Mouse (Mus musculus): ENCODE results near the gene Lurap1l. TPM values are rescaled to one million over a fixed set of nuclear protein-coding genes. Genes with fewer than 3 reads are reported as not detected.

The Lurap1l gene
- 12.7 and 14.5 TPM in 2 replicates for total RNA-seq (2014; rRNA removed)
- polyA plus RNA-seq (2015; fragmentation: Nextera tagmentation; extraction: Ambion mirVana) = 8.1 and 8.9 TPM in 2 replicates

DNA sequence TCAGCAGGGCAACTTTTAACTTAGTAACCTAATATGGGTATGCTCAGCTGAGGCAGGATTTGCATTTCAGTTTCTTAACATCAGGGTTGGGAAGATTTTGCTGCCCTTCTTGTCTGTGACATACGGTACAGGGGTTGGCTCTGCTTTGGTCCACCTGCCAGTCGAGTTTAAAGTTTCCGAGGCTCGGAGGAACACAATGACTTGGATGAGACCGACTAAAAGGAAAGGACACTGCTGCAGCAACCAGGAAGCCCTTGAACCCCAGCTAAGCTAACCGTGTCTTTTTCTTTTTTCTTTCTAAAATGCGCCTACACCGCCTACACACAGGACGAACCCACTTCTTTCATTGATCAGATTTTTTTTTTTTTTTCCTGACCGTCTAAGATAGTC is at the start of gene Lurap1l:
TSS of gene Lurap1l (plus strand) at position 166 of the 390 bp plus-strand sequence.
- WGBS = under 1% methylated on average over 10 of the region's 10 CpGs
- Histone ChIP-seq H3K27ac (ENCODE audit: low read depth, low read length) (peak within 1 kb of the TSS; percentile 86), H3K9me3 (ENCODE audit: low read length) (no peaks in the 10 kb centered on the region), H3K27me3 (ENCODE audit: insufficient read depth, low read length) (no peaks in the 10 kb centered on the region), H3K36me3 (ENCODE audit: insufficient read depth, low read length) (no peaks in the 10 kb centered on the region), H3K4me3 (ENCODE audit: low read depth, low read length) (peak within 1 kb of the TSS; percentile 64), H3K4me2 (ENCODE audit: low read depth, low read length, poor library complexity, severe bottlenecking) (peak within 1 kb of the TSS; percentile 62), H3K9ac (replicated peaks; ENCODE audit: low read length, poor library complexity, severe bottlenecking) (peak within 1 kb of the TSS; percentile 77), H3K4me1 (ENCODE audit: insufficient read depth, low read length) (no peaks in the 10 kb centered on the region)
- ATAC-seq (ENCODE audit: low FRiP score) = peak; percentile 17
- TF ChIP-seq CTCF (IDR thresholded peaks at IDR 0.05) = no peak
- peak; percentile 78 for DNase-seq (ENCODE audit: low spot score)

DNA sequence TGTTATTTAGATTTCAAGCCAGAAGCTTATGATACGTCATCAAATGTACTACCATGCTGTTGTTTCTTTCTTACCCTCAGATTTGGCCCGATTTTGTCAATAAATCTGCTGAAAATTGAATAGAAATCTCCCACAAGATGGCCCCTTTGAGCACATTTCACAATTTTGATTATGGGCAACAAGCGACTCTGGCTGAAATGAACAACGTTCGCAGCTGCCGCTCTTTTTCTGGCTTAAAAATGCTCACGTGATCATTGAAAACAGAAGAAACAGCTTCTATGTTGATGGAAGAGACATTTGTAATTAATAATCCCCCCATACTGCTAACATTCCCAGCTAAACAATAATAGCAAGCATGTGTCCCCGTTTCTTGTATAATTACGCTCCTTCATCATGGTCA is 47.5 kb upstream of the Lurap1l start:
- TF ChIP-seq CTCF (IDR thresholded peaks at IDR 0.05) = peak; percentile 32
- Histone ChIP-seq H3K9ac (replicated peaks; ENCODE audit: low read length, poor library complexity, severe bottlenecking) (no peak overlapping the region), H3K4me1 (ENCODE audit: insufficient read depth, low read length) (no peaks in the 10 kb centered on the region), H3K9me3 (ENCODE audit: low read length) (no peaks in the 10 kb centered on the region), H3K27me3 (ENCODE audit: insufficient read depth, low read length) (no peaks in the 10 kb centered on the region), H3K27ac (ENCODE audit: low read depth, low read length) (no peak overlapping the region), H3K4me2 (ENCODE audit: low read depth, low read length, poor library complexity, severe bottlenecking) (no peak overlapping the region), H3K4me3 (ENCODE audit: low read depth, low read length) (no peak overlapping the region), H3K36me3 (ENCODE audit: insufficient read depth, low read length) (no peaks in the 10 kb centered on the region)
- ATAC-seq (ENCODE audit: low FRiP score) (no peak), DNase-seq (ENCODE audit: low spot score) (peak; percentile 38)
- 75% methylated on average over 9 of the region's 9 CpGs for WGBS

DNA sequence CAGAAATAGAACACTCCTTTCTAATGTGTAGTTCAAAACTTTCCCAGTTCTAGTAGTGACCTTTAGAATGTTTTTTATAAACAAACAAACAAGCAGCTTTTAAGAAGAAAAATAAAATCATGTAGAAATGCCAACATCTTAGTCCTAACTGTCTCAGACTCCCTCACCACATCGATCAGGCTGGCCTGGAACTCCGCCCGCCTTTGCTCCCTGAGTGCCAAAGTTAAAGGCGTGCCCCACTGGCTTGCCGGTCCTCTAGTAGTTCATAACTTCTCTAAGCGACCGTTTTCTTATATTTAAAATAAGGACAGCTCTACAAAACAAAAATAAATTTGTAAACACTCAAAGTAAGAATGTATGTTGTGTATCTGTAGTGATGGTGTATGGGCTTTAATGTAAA is 46.5 kb upstream of the Lurap1l start:
- ATAC-seq (ENCODE audit: low FRiP score) = no peak
- H3K4me2 ChIP-seq (ENCODE audit: low read depth, low read length, poor library complexity, severe bottlenecking) = no peak overlapping the region
- WGBS = 66% methylated on average over 7 of the region's 7 CpGs

DNA sequence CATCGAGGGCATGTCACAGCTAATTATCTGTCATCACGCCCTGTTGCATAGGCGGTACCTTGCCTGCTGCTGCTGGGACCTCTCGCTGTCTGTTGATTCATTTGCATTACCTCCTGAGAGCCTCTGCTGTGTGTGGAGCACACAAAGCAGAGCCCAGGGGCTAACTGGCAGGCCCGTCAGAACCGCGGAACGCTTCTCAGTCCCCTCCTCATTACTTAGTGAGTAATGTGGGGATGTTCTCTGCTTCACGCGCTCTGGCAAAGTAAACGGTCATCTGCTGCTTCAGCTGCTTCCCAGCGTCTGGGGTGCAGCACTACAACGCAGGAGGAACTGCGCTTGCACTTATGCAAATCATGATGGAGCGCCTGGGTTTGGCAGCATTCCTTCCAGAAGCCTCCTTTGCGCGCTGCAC is 45.9 kb upstream of the Lurap1l start:
- no peaks in the 10 kb centered on the region for H3K27me3 ChIP-seq (ENCODE audit: insufficient read depth, low read length)
- no peaks in the 10 kb centered on the region for H3K4me1 ChIP-seq (ENCODE audit: insufficient read depth, low read length)
- peak; percentile 90 for DNase-seq (ENCODE audit: low spot score)
- ATAC-seq (ENCODE audit: low FRiP score) = peak; percentile 71
- peak overlapping the region; percentile 69 for H3K4me2 ChIP-seq (ENCODE audit: low read depth, low read length, poor library complexity, severe bottlenecking)
- H3K9me3 ChIP-seq (ENCODE audit: low read length) = no peaks in the 10 kb centered on the region
- H3K36me3 ChIP-seq (ENCODE audit: insufficient read depth, low read length) = no peaks in the 10 kb centered on the region
- TF ChIP-seq CTCF (IDR thresholded peaks at IDR 0.05) = peak; percentile 14; the same call in 1 of the 2 replicates
- no peak overlapping the region for H3K27ac ChIP-seq (ENCODE audit: low read depth, low read length)
- peak overlapping the region; percentile 37 for H3K4me3 ChIP-seq (ENCODE audit: low read depth, low read length)
- under 1% methylated on average over 17 of the region's 17 CpGs for WGBS
- peak overlapping the region; percentile 20 for H3K9ac ChIP-seq (replicated peaks; ENCODE audit: low read length, poor library complexity, severe bottlenecking)

More for the DNA sequence above, 46.5 kb upstream of the Lurap1l start:
- H3K9me3 ChIP-seq (ENCODE audit: low read length) = no peaks in the 10 kb centered on the region
- DNase-seq (ENCODE audit: low spot score) = no peak
- H3K9ac ChIP-seq (replicated peaks; ENCODE audit: low read length, poor library complexity, severe bottlenecking) = no peak overlapping the region
- no peak overlapping the region for H3K27ac ChIP-seq (ENCODE audit: low read depth, low read length)
- H3K4me3 ChIP-seq (ENCODE audit: low read depth, low read length) = no peak overlapping the region
- H3K4me1 ChIP-seq (ENCODE audit: insufficient read depth, low read length) = no peaks in the 10 kb centered on the region
- no peaks in the 10 kb centered on the region for H3K27me3 ChIP-seq (ENCODE audit: insufficient read depth, low read length)
- TF ChIP-seq CTCF (IDR thresholded peaks at IDR 0.05) = no peak
- H3K36me3 ChIP-seq (ENCODE audit: insufficient read depth, low read length) = no peaks in the 10 kb centered on the region

DNA sequence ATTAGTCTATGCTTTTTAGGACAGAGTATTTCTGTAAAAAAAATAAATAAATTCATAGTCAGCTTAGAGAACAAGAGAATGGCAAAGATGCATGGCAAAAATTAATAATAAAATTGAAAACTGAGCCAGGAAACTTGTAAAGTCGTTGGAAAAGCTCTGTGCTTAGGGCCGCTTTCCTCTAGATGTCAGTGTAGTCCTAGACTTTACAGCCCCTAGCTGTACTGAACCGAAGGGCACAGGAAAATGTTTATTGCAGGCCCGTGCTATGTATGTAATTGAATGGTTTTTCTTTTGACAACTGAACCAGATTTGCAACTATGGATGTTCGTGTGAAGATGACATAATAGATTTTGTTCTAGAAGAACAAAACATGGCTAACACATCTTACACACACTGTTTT is 44.4 kb upstream of the Lurap1l start:
- ATAC-seq (ENCODE audit: low FRiP score) = peak; percentile 82; the same call in 1 of the 2 replicates
- 14% methylated on average over 5 of the region's 5 CpGs for WGBS
- no peak overlapping the region for H3K9ac ChIP-seq (replicated peaks; ENCODE audit: low read length, poor library complexity, severe bottlenecking)
- H3K9me3 ChIP-seq (ENCODE audit: low read length) = no peaks in the 10 kb centered on the region
- peak; percentile 87 for TF ChIP-seq CTCF (IDR thresholded peaks at IDR 0.05)
- no peak overlapping the region for H3K4me2 ChIP-seq (ENCODE audit: low read depth, low read length, poor library complexity, severe bottlenecking)
- H3K27ac ChIP-seq (ENCODE audit: low read depth, low read length) = no peak overlapping the region
- peak; percentile 80 for DNase-seq (ENCODE audit: low spot score)
- H3K4me1 ChIP-seq (ENCODE audit: insufficient read depth, low read length) = no peaks in the 10 kb centered on the region
- H3K36me3 ChIP-seq (ENCODE audit: insufficient read depth, low read length) = no peaks in the 10 kb centered on the region
- H3K4me3 ChIP-seq (ENCODE audit: low read depth, low read length) = no peak overlapping the region
- H3K27me3 ChIP-seq (ENCODE audit: insufficient read depth, low read length) = no peaks in the 10 kb centered on the region

DNA sequence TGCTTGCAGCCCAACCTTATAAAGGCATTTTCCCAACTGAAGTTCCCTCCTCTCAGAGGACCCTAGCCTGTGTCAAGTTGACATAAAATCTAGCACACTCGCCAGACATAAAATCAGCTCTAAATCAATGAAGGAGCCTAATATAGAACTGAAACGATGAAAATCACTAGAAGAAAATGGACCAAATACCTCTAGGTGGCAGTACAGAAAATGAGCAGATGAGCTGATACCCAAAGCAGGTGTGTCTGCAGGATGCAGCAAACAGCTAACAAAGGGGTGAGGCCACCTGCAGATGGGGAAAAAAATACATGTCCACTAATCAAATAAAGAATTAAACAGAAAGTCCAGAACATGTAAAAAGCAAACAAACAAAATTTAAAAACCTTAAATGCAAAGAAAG is 40.8 kb upstream of the Lurap1l start:
- 55% methylated on average over 2 of the region's 2 CpGs for WGBS
- Histone ChIP-seq H3K27me3 (ENCODE audit: insufficient read depth, low read length) (no peaks in the 10 kb centered on the region), H3K4me2 (ENCODE audit: low read depth, low read length, poor library complexity, severe bottlenecking) (no peak overlapping the region), H3K36me3 (ENCODE audit: insufficient read depth, low read length) (no peaks in the 10 kb centered on the region), H3K27ac (ENCODE audit: low read depth, low read length) (no peak overlapping the region), H3K4me3 (ENCODE audit: low read depth, low read length) (no peak overlapping the region), H3K4me1 (ENCODE audit: insufficient read depth, low read length) (no peaks in the 10 kb centered on the region), H3K9me3 (ENCODE audit: low read length) (no peaks in the 10 kb centered on the region), H3K9ac (replicated peaks; ENCODE audit: low read length, poor library complexity, severe bottlenecking) (no peak overlapping the region)
- peak; percentile 56 for TF ChIP-seq CTCF (IDR thresholded peaks at IDR 0.05)
- ATAC-seq (ENCODE audit: low FRiP score) (no peak), DNase-seq (ENCODE audit: low spot score) (peak; percentile 15)

All from midbrain, postnatal 0 days (tissue).